Mouse (Mus musculus): ENCODE results near the gene Dhodh.

DNA sequence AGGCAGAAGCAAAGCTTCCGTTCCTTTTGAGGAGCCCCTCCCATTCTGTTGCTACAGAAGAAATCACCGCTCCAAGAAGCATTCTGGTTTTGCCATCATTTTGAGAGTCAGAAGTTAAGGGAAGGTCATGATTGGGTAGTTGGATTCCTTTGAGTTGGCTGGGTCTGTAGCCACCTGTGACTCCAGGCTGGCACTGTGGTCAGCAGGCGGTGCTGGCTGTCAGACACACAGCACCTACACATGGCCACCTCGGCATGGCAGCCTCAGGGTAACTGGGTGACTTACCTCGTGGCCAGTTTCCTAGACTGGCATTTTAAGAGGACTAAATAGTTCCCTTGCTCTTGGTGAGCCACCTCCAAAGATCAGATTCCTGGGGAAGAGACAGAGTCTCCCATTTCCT lies 32.8 kb upstream of the Dhodh start:
- TF ChIP-seq TAL1 (IDR thresholded peaks at IDR 0.05; ENCODE audit: low read length) (no peak), GATA1 (IDR thresholded peaks at IDR 0.05; ENCODE audit: low read length) (no peak)
